Mouse (Mus musculus): ENCODE measurements around the gene Slc12a7. TPM values are rescaled to one million over a fixed set of nuclear protein-coding genes. Genes with fewer than 3 reads are reported as not detected.
"Not testable (repeated sequence)": the region's sequence is repeated elsewhere in the genome, so short reads cannot be mapped to it uniquely, and the experiment has no call there.

Slc12a7 gene
- polyA plus RNA-seq, 1 experiment from 2014 or later = 14.7 TPM

DNA sequence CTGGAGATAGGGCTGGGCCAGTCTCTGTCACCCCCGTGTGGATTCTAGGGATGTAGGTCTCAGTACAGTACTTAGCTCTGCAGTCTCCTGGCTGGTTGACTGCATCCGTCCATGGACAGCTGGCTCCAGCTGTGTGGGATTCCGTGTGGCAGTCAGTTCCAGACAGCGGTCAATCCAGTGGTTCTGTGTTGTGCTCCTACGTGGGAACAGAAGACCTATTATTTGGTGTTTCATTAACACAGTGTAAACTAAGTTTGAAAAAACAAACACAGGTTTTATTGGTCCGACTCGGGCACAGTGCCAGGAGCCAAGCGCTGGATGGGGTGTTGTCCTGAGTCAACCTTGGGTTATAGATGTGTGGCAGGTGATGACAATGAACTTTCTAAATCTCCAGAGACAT, 2.4 kb downstream of the Slc12a7 start:
- H3K9ac ChIP-seq (ENCODE audit: low read depth, low read length) = no peak overlapping the region
- H3K4me1 ChIP-seq (replicated peaks; ENCODE audit: insufficient read depth, low read length) = 0 out of 2 replicates have a peak, but pooled peaks cover 8% of the 10 kb centered on the region
- no peak overlapping the region for H3K27ac ChIP-seq
- H3K4me3 ChIP-seq (replicated peaks; ENCODE audit: low read depth, low read length) = no peak overlapping the region
- H3K36me3 ChIP-seq (ENCODE audit: insufficient read depth, low read length) = no peaks in the 10 kb centered on the region
- WGBS = 38% methylated on average over 8 of the region's 8 CpGs
- no peak for TF ChIP-seq CTCF (IDR thresholded peaks at IDR 0.05; ENCODE audit: low read depth)
- no peak for ATAC-seq (replicated peaks; ENCODE audit: low FRiP score, low read depth)
- no peak overlapping the region for H3K4me2 ChIP-seq (ENCODE audit: low read length)
- H3K27me3 ChIP-seq (ENCODE audit: insufficient read depth, low read length) = no peaks in the 10 kb centered on the region
- H3K9me3 ChIP-seq (replicated peaks; ENCODE audit: low read length) = no peaks in the 10 kb centered on the region
- no peak for DNase-seq (ENCODE audit: low spot score)

DNA sequence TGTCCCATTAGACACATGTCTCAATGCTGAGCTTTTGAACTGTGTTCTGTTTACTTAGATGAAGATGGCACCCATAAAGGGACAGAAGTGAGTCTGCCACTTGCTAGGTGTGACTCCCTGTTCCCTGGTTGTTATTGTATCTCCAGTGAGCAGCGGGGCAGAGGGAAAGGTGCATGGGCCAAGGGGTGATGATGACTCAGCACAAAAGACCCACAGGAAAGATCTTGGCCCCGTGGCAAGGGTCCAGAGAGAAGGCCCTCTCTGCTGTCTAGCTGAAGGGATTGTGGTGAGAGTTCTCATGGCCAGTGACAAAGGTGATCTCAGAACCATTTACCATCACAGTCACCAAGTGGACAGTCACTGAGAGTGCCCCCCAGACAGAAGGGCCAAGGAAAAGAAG, 3.0 kb downstream of the Slc12a7 start:
- no peak for DNase-seq (ENCODE audit: low spot score)
- H3K4me1 ChIP-seq (replicated peaks; ENCODE audit: insufficient read depth, low read length) = 0 out of 2 replicates have a peak, but pooled peaks cover 8% of the 10 kb centered on the region
- TF ChIP-seq CTCF (IDR thresholded peaks at IDR 0.05; ENCODE audit: low read depth) = no peak

DNA sequence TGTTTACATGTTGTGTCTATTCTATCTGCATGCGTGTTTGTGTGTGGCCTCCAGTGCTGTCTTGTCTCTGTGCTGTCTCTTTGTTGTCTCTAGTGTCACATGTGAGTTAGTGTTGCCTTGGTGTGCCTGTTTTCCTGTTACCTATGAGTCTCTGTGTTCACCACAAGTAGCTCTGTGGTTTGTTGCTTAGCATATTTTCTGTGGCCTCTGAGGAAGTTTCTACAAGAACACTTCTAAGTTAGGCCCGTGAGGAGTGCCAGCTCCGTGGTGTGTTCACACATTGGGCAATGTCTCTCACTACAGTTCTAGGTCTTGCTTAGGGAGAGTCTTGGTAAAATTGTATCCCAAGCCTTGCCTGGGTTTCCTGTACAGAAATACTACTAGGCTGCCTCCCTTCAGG, 4.0 kb downstream of the Slc12a7 start:
- no peaks in the 10 kb centered on the region for H3K27me3 ChIP-seq (ENCODE audit: insufficient read depth, low read length)
- no peak for TF ChIP-seq CTCF (IDR thresholded peaks at IDR 0.05; ENCODE audit: low read depth)
- no peaks in the 10 kb centered on the region for H3K36me3 ChIP-seq (ENCODE audit: insufficient read depth, low read length)
- WGBS = 90% methylated on average over 3 of the region's 3 CpGs
- no peak overlapping the region for H3K4me2 ChIP-seq (ENCODE audit: low read length)
- no peak for DNase-seq (ENCODE audit: low spot score)
- H3K4me1 ChIP-seq (replicated peaks; ENCODE audit: insufficient read depth, low read length) = 0 out of 2 replicates have a peak, but pooled peaks cover 8% of the 10 kb centered on the region
- H3K4me3 ChIP-seq (replicated peaks; ENCODE audit: low read depth, low read length) = no peak overlapping the region
- no peak overlapping the region for H3K9ac ChIP-seq (ENCODE audit: low read depth, low read length)
- ATAC-seq (replicated peaks; ENCODE audit: low FRiP score, low read depth) = no peak
- no peaks in the 10 kb centered on the region for H3K9me3 ChIP-seq (replicated peaks; ENCODE audit: low read length)
- no peak overlapping the region for H3K27ac ChIP-seq

More for the DNA sequence above, 3.0 kb downstream of the Slc12a7 start:
- Histone ChIP-seq H3K4me2 (ENCODE audit: low read length) (no peak overlapping the region), H3K27ac (no peak overlapping the region), H3K9me3 (replicated peaks; ENCODE audit: low read length) (no peaks in the 10 kb centered on the region), H3K36me3 (ENCODE audit: insufficient read depth, low read length) (no peaks in the 10 kb centered on the region), H3K4me3 (replicated peaks; ENCODE audit: low read depth, low read length) (no peak overlapping the region), H3K9ac (ENCODE audit: low read depth, low read length) (no peak overlapping the region), H3K27me3 (ENCODE audit: insufficient read depth, low read length) (no peaks in the 10 kb centered on the region)
- ATAC-seq (replicated peaks; ENCODE audit: low FRiP score, low read depth) = no peak
- 60% methylated on average over 2 of the region's 2 CpGs for WGBS

DNA sequence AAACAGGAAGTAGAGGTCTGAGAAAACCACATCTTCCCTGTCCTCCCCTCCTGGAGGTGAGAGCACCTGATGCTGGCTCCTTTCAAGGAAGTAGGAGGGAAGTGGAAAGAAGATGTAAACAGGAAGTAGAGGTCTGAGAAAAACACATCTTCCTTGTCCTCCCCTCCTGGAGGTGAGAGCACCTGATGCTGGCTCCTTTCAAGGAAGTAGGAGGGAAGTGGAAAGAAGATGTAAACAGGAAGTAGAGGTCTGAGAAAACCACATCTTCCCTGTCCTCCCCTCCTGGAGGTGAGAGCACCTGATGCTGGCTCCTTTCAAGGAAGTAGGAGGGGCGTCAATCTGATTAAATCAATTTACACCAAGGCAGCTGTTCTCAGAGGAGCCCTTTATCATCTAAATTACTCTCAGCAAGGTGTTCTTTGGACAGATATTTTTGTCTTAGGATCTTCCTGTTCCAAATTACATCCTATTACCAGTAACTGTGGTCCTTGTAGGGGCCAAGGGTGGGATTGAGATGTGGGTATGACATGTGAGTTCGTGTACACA, 7.6 kb downstream of the Slc12a7 start:
- H3K27me3 ChIP-seq (ENCODE audit: insufficient read depth, low read length); H3K9ac ChIP-seq (ENCODE audit: low read depth, low read length); H3K9me3 ChIP-seq (replicated peaks; ENCODE audit: low read length); ATAC-seq (replicated peaks; ENCODE audit: low FRiP score, low read depth); DNase-seq (ENCODE audit: low spot score); H3K4me2 ChIP-seq (ENCODE audit: low read length); H3K4me1 ChIP-seq (replicated peaks; ENCODE audit: insufficient read depth, low read length); H3K27ac ChIP-seq; H3K4me3 ChIP-seq (replicated peaks; ENCODE audit: low read depth, low read length); H3K36me3 ChIP-seq (ENCODE audit: insufficient read depth, low read length): not testable (repeated sequence)
- WGBS = 52% methylated on average over 2 of the region's 2 CpGs

DNA sequence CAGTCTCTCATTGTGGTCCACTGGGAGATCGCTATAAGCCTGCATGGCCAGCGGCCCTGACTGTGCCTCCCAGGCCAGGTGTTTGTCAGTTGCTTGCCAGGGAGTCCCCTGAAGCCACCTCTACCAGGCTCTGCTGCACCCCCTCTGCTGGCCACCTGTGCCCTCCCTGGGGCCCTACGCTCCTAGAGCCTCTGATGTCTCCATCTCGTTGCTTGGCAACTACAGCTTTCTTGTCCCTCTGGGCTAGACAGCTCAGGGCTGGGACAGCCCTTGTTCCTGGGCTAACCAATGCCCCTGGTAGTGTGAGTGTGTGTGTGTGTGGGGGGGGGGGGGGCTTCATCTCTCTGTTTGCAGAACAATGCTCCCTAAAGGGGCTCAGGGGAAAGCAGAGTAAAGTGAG, 10.1 kb downstream of the Slc12a7 start:
- Histone ChIP-seq H3K36me3 (ENCODE audit: insufficient read depth, low read length) (no peaks in the 10 kb centered on the region), H3K27ac (no peak overlapping the region), H3K4me3 (replicated peaks; ENCODE audit: low read depth, low read length) (no peak overlapping the region), H3K9ac (ENCODE audit: low read depth, low read length) (no peak overlapping the region), H3K27me3 (ENCODE audit: insufficient read depth, low read length) (no peaks in the 10 kb centered on the region), H3K9me3 (replicated peaks; ENCODE audit: low read length) (no peaks in the 10 kb centered on the region), H3K4me1 (replicated peaks; ENCODE audit: insufficient read depth, low read length) (no peaks in the 10 kb centered on the region), H3K4me2 (ENCODE audit: low read length) (no peak overlapping the region)
- ATAC-seq (replicated peaks; ENCODE audit: low FRiP score, low read depth) = 0 out of 2 replicates have a peak, but pooled peaks have one; percentile 33
- DNase-seq (ENCODE audit: low spot score) = no peak
- TF ChIP-seq CTCF (IDR thresholded peaks at IDR 0.05; ENCODE audit: low read depth) = 0 out of 2 replicates have a peak, but pooled peaks have one; percentile 4
- 53% methylated on average over 4 of the region's 4 CpGs for WGBS

DNA sequence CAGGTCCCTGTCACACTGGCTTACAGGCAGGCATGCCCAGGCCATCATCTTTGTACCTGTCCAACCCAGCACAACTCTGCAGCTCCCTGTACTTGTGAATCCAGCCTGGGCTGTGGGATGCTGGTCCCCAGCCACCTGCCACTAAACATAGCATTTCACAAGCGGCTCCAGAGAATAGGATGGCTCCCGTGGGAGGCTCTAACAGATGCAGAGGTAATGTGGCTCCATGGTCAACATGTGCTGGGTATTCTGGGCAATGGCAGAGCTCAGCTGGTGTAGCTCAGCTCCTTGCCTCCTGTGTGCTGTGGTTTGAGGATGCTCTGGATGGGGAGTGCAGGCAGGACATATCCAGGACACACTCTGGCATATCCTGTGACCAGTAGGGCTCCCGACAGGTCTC, 10.8 kb downstream of the Slc12a7 start:
- WGBS = 70% methylated on average over 3 of the region's 3 CpGs
- no peaks in the 10 kb centered on the region for H3K9me3 ChIP-seq (replicated peaks; ENCODE audit: low read length)
- no peak for TF ChIP-seq CTCF (IDR thresholded peaks at IDR 0.05; ENCODE audit: low read depth)
- H3K4me1 ChIP-seq (replicated peaks; ENCODE audit: insufficient read depth, low read length) = no peaks in the 10 kb centered on the region
- no peak for DNase-seq (ENCODE audit: low spot score)
- H3K9ac ChIP-seq (ENCODE audit: low read depth, low read length) = no peak overlapping the region
- H3K27me3 ChIP-seq (ENCODE audit: insufficient read depth, low read length) = no peaks in the 10 kb centered on the region
- no peak for ATAC-seq (replicated peaks; ENCODE audit: low FRiP score, low read depth)
- no peak overlapping the region for H3K4me3 ChIP-seq (replicated peaks; ENCODE audit: low read depth, low read length)
- H3K36me3 ChIP-seq (ENCODE audit: insufficient read depth, low read length) = no peaks in the 10 kb centered on the region
- no peak overlapping the region for H3K4me2 ChIP-seq (ENCODE audit: low read length)
- H3K27ac ChIP-seq = no peak overlapping the region
